Mouse (Mus musculus): ENCODE results near the gene Bmp8a.
"Not testable (repeated sequence)": the region's sequence is repeated elsewhere in the genome, so short reads cannot be mapped to it uniquely, and the experiment has no call there.

The Bmp8a gene

DNA sequence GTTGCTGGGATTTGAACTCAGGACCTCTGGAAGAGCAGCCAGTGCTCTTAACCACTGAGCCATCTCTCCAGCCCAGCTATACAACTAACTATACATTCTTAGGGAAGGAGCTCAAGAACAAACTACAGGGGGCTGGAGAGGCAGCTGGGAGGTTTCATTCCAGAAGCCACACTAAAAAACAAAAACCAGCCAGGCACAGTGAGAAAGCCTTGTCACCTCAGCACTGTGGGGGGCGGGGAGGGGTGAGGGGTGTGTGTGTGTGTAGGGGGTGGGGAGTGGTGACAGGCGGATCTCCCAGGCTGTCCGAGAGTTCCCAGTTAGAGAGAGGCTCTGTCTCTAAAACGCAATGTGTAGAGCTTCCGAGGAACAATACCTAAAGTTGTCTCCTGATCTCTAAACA, 11.7 kb downstream of the Bmp8a start:
- no peak for DNase-seq (ENCODE audit: low spot score in 2 of 2)

DNA sequence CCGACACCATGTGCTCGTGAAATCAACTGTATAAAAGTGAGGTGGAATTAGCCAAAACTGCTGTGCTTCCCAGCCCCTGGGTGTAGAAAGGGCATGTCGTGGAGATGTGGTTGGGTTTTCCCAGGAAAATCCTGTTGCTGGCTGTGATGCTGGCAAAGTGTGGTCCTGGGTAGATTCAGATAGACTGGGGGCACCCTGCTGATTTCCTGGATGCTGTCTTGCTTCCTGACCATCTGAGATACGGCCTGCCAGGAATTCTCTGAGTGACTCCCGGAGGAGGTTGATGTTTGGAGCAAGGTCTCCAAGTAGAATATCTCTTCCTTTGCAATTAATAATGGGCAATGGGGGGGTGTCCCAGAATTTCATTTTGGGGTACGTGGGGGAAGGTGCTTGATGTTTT, 14.1 kb downstream of the Bmp8a start:
- DNase-seq (ENCODE audit: low spot score in 2 of 2) = no peak

DNA sequence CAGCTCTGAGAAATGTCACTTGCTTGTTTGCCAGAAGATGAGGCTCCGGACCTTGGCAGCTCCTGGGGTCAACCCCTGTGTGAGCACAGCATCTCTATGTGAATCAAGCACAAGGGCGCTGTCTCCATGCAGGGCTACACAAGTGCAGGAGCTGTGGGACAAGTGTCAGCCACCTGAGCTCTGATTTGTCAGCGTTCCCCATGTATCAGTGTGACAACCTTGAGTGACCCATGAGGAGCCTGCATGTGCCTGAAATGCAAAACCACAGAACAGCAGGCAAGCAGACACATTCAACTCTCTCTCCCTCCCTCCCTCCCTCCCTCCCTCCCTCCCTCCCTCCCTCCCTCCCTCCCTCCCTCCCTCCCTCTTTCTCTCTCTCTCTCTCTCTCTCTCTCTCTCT, 15.4 kb downstream of the Bmp8a start:
- DNase-seq (ENCODE audit: low spot score in 2 of 2) = no peak

DNA sequence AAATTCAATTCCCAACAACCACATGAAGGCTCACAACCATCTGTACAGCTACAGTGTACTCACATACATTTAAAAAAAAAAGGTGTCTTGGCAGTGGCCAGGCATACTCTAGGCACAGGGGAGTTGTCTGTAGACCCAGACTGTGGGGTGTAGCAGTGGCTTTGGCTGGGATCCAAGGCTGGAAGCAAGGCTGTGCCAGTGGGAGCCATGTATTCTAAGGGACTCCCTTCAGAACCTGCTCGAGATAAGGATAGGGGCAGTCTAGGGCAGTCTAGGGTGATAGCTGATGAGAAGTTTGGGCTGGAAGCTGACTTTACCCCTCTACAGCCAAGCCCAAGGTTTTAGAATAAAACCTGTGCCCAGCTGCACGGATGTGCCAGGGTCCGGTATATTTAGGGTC, 17.0 kb downstream of the Bmp8a start:
- no peak for DNase-seq (ENCODE audit: low spot score in 2 of 2)

DNA sequence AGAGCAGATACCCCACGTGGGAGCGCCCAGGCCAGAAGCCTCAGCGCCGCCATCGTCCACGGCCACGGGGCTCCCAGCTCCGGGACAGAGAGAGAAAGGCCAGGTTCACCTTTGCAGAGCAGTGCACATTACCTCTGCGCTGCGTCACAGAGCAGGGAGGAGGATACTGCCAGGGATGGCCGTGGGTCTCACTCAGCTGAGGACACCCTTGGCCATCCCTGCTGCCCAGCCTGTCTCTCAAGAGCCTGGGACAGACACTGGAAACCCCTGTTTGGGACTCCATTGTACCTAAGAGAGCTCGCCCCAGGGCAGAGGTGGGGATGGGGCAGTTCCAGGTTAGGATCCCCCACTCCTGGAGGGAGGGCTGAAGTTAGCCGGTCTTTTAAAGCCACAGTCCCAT, 19.5 kb downstream of the Bmp8a start, which contains the start of gene Oxct2a:
Gene Oxct2a (minus strand): TSS at position 101 of the 400 bp plus-strand sequence.
- no peak for DNase-seq (ENCODE audit: low spot score in 2 of 2)

DNA sequence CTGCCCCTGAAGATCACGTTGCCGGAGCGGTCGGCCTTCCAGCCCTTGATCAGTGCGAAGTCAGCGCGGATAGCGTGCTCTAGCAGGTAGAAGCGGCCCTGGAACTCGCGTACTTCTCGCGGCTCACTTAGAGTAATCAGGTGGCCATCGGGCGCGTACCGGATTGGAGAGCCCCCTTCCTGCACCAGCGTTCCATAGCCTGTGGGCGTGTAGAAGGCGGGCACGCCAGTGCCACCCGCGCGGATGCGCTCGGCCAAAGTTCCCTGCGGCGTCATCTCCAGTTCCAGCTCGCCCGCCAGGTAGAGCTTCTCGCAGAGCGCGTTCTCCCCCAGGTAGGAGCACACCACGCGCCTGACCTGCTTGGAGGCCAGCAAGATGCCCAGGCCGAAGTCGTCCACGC, 20.1 kb downstream of the Bmp8a start:
- not testable (repeated sequence) for DNase-seq (ENCODE audit: low spot score in 2 of 2)

DNA sequence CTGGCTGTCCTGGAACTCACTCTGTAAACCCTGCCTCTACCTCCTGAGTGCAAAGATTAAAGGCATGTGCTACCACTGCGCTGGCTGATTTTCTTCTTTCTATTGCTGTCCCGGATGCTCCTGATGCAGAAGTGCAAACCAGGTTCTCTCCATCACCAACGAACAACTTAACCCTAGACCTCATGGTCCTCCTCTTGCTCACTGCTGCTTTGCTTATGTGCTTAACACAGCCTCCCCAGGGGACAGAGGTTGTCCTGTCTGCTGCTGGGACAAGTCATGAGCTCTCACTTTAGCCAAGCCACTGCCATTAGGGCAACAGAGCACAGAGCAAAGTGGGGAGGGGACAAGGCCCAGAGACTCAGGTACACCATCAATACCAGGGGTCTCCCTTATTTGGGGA, 28.6 kb downstream of the Bmp8a start:
- no peak for DNase-seq (ENCODE audit: low spot score in 2 of 2)

DNA sequence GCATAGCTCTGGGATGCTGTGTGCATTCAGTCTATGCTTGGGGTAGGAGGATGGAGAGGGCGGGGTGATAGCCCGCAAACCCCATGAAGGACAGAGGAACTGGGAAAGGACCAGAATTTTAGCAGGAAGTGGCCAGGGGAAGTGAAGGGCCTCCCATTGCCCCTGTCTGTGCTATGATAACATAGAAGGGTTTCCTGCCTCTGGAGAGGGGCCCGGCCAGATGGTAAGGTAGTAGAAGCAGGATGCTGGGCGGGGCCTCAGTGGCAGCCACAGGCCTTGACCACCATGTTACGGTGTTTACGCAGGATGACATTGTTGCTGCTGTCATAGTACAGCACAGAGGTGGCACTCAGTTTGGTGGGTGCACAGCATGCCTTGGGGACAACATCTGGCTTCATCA, 30.0 kb downstream of the Bmp8a start:
- no peak for DNase-seq (ENCODE audit: low spot score in 2 of 2)

DNA sequence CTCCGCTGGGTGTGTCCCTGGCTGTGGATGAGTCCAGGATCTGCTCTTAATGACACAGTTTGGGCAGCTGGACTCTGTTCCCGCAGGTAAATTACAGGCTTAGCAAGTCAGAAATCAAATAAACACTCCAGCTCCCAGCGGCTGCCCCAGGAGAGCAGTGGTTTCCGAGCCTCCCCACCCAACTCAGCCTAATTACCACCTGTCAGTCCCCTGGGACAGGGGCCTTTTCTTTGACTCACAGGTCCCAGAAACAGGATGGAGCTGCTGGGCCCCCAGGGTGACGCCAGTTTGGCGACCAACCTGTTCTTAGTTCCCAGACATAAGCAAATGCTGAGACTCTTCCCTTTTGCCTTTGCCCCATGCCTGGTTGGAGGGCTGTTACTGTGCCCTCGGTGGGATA, 31.2 kb downstream of the Bmp8a start:
- DNase-seq (ENCODE audit: low spot score in 2 of 2) = no peak

DNA sequence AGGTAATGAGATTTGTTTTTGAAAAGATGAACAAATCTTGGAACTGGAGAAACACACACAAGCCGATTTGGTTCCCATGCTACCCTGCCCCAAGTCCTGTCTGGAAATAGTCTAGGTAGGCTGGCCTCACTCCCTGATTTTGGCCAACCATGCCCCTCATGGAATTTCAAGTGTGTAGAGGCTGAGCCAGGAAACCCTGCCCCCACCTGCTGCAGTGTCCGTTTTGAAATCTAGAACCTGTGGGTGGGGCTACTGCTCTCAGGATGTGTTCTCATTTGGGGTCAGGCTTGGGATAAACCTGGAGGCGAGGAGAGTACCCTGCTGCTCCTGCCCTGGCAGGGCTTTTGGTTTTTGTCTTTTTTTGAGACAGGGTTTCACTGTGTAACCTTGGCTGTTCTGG, 34.8 kb downstream of the Bmp8a start:
- DNase-seq (ENCODE audit: low spot score in 2 of 2) = no peak

DNA sequence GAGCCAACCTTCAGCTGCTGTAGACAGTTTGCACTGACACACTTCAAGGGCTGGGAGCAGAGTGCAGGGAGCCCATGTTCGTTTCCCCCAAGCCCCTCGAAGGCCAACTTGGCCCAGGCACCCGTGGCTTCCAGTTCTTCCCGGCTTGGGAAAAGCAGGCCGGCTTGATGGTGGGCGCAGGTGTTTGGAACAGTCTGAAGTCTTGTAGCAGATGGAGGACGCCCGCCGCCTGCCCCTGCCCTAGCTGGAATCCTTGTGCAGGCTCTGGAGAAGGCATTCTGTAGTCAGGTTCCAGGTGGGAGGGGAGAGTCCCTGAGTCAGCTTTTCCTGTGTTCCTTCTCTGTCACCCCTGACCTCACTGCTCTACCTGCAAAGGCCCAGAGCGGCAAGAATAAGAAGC, 36.1 kb downstream of the Bmp8a start:
- DNase-seq (ENCODE audit: low spot score in 2 of 2) = no peak

DNA sequence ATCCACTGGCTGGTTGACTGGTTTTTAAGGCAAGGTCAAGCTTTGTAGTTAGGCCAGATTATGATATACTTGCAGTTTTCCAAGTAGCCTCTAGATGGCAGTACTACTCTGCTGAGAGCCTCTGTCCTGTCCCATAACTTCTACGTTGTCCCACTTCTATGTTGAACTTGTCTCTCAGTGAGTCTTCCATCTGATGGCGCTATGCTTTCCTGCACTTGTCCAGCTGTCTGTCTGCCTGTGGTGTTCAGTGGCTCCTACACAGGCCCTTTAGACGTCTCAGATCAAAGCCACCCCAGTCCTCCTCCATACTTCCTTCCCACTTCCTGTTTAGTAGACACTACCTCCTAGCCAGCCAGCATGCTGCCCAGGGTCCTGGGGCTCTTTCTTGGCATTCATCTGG, 37.3 kb downstream of the Bmp8a start:
- no peak for DNase-seq (ENCODE audit: low spot score in 2 of 2)

DNA sequence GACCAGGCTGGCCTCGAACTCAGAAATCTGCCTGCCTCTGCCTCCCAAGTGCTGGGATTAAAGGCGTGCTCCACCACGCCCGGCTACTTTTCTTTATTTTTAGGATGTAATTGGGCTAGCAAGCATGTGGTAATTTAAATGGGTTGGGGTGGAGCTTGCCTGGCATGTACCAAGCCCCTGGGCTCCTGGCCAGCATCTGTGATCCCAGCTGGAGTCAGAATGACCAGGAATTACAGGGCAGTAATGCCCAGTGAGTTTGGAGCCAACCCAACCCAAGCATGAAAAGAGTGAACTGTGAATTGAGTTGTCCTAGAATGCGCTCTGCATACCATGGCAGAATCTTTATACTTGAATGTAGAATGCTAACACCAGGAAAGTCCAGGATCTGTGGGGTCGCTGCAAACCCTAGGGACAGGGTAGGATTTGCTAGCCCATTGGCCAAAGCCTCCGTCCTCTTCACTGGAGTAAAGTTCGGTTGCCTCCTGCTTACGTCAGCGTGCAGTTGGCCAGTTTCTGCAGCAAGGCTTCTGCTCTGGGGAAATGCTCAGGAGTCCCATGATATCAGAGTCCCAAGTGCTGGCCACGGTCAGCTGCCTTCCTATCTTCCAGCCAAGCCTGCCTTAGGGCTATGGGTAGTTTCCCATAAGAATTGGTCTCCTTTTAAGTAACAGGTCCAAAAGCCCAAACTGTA, 43.9 kb downstream of the Bmp8a start:
- no peak for DNase-seq (ENCODE audit: low spot score in 2 of 2)

DNA sequence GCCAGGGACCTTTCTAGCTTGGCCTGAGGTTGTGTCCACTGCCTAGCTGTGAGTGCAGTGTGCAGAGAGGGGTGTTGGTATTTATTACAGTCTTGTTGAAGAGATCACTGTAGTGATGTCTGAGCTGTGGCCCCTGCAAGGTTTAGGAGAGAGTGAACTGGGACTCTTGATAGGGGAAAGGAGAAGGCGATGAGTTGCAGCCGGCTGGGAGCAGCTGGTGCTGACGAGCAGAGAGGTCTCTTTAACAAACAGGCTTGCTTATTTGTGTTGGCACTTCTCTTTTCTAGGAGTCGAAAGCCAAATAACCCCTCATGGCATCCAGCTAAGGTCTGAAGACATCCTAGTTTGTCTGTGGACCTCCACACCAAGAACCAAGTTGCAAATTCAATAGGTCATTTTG, 44.8 kb downstream of the Bmp8a start:
- no peak for DNase-seq (ENCODE audit: low spot score in 2 of 2)

DNA sequence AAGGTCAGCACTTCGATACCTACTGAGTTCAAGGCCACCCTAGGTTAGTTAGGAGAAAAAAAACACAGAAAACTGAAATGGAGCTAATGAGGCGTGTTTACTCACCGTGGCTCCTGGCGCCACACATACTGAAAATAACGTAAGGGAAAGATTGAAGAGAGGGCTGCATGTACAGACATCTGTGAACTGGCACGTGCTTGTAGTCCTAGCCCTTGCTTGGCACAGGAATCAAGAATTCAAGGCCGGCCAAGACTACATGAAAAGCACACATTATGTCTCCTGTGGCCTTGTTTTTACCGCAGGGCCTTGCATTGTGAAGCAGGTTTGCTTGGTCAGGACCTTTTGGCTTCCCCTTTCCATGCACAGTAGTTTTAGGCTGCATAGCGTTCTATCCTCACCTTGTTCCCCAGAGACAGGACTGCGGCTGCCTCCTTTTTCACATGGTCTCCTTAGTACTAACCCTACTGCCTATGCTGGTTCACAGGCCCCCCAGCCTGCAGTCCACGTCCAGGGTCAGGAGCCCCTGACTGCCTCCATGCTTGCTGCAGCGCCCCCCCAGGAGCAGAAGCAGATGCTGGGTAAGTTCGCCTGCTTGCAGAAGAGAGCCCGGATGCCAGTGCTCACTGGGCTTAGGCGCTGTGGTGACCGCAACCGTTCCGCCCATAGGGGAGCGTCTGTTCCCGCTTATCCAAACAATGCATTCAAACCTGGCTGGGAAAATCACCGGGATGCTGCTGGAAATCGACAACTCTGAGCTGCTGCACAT, 45.7 kb downstream of the Bmp8a start:
- DNase-seq (ENCODE audit: low spot score in 2 of 2) = no peak

DNA sequence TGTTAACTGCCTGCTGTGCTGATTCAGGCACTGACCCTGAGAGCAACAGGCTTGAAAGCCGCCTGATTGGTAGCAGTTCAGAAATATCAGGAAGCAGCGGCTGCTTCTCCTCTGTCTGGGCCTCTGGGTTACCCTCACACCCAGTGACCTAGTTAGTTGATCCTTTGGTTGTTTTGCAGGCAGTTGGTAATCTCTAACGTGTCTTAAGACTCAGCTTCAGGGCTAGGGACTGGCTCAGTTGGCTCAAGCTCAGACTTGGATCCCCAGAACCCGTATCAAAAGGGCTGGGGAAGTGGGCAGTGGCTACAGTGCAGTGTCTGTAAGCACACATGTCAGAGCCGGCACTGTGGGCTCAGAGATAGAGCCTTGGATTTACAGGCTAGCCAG, 46.9 kb downstream of the Bmp8a start:
- DNase-seq (ENCODE audit: low spot score in 2 of 2) = no peak

DNA sequence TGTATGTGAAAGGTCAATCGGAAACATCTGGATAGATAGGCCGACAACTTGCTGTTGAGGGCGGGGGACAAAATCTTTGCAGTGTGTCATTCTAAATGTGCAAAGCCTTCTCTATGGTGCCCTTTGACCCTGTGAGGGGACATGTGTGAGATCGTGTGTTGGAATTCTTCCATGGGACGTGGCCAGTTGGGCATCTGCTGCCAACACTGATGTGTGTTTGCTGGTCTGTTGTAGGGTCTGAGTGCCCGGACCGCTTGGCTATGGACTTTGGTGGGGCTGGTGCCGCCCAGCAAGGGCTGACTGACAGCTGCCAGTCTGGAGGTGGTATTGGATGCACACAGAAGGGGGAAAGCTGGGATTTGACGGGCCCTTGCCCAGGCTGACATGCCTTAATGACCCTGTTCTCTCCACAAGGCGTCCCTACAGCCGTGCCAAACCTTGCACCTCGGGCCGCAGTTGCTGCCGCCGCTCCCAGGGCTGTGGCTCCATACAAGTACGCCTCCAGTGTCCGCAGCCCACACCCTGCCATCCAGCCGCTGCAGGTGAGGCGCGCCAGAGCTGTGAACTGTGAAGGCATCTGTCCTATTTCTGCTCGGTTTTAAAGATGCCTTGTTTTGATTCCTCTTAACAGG, 47.4 kb downstream of the Bmp8a start:
- DNase-seq (ENCODE audit: low spot score in 2 of 2) = no peak

DNA sequence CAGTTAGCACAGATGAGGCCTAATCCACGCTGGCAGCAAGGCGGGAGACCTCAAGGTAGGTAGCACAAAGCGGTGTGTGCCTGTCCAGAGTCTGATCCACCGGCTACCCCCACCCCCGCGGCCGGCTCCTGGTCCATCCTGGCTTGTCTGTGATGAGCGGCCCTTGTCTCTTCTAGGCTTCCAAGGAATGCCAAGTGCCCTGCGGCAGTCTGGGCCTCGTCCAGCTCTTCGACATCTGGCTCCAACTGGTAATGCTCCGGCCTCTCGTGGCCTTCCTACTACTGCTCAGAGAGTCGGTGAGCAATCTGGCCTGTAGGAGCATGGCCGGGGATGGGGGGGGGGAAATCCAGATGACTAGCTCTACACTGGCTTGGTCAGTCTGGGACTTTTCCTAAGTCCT, 48.0 kb downstream of the Bmp8a start:
- DNase-seq (ENCODE audit: low spot score in 2 of 2) = not testable (repeated sequence)

DNA sequence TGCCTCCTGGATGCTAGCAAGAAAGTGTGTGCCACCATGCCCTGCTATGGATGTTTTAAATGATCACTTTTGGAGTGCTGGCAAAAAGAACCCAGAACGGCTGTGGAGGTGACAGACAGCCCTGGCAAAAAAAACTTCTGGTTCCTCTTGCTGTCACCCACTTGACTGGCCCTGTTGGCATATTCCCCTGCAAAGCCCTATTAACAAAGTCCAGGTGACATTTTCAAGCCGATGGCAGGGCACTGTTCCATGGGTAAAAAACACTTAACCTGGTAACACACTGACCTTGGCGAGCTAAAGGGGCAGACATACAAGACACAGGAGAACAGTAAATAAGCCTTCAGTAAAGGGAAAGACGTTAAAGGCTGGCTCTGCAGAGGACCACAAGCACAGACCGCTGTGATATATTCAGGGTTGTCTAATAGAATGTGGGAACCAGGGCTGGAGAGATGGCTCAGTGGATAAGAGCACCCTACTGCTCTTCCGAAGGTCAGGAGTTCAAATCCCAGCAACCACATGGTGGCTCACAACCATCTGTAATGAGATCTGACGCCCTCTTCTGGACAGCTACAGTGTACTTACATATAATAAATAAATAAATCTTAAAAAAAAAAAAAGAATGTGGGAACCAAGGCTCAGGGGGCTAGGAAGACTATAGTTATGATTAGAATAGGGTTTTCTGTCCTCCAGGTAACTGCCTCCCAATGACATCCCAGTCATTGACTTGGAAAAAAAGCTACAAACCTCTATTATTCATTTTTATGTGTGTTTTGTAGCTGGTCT, 49.2 kb downstream of the Bmp8a start:
- no peak for DNase-seq (ENCODE audit: low spot score in 2 of 2)

DNA sequence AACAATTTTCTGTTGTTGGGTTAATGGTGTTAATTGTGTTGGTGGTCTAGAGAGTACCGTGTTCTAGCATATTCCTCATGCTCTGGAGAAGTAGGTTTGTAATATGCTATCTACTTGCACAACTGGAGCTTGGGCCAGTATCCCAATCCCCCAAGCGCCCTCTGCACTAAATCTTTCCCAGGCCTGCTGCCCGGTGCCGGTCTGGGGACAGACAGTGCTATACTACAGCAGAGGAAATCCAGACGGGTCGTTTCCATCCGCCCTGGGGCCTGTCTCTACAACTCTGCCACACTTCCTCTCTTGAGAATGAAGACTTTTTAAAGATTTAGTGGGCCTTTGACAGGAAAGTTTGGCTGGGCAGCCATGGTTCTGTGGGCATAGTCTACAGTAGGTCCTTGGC, 50.1 kb downstream of the Bmp8a start:
- DNase-seq (ENCODE audit: low spot score in 2 of 2) = no peak

DNA sequence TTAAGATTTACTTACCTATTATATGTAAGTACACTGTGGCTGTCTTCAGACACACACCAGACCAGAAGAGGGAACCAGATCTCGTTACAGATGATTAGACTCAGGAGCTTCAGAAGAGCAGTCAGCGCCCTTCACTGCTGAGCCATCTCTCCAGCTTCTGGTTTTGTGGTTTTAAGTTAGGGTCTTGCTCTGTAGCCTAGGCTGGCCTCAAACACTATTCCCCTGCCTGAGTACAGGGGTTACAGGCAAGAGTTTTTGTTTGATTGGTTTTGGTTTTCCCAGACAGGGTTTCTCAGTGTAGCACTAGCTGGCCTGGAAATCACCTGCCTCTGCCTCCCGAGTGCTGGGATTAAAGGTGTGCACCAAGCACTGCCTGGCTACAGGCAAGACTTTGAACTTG, 50.7 kb downstream of the Bmp8a start:
- DNase-seq (ENCODE audit: low spot score in 2 of 2) = no peak

DNA sequence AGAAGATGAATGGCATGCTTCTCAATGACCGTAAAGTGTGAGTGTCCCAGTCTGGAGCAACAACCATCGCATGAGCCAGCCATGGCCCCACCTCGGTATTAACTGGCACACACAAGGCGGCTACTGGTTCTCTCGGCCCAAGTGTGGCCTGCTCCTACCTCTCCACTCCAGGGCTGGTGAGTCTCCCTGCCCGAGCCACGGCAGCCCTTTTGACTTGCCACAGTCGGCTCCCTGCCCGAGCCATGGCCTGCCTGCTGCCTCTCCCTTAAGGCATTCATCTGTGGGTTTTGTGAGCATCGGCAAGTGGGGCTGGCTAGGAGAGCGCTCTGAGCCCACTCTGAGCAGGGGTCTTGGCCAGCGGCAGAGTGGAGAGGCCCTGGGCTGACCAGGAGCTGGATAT, 54.0 kb downstream of the Bmp8a start:
- DNase-seq (ENCODE audit: low spot score in 2 of 2) = no peak
